Mouse (Mus musculus) megakaryocyte, embryonic 14.5 days (primary cell): ENCODE data around the gene Prkar2a.

Source experiments
- FLI1 ChIP-seq: IDR thresholded peaks from 2 replicates; pipeline ENCODE4 v1.6.1; 2012; ENCODE audit warnings: low read length, inconsistent platforms, mixed read lengths
- GATA1 ChIP-seq: IDR thresholded peaks from 3 replicates; pipeline ENCODE4 v1.6.1; 2012; ENCODE audit warnings: mixed read lengths, low read length, inconsistent platforms, borderline replicate concordance

DNA sequence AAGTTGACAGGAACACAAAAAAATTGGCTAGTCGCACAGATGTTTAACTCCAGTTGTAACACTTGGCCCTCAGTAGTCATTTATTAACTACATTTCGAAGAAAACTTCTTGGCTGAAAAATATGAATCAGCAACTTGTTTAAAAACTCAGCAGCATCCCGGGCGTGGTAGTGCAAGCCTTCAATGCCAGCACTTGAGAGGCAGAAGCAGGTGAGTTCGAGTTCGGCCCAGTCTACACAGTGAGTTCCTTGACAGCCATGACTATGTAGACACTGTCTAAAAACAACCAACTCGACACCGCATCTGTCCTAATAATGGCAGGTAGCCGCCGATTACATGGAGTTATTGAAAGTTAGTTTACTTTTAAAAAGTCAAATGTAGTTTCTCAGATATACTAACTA, 40.9 kb upstream of the Prkar2a start:
- TF ChIP-seq GATA1 (no peak), FLI1 (no peak)
